Mouse (Mus musculus): Measurements from ENCODE around the gene Hlcs. TPM values are rescaled to one million over a fixed set of nuclear protein-coding genes. Genes with fewer than 3 reads are reported as not detected.

The Hlcs gene
- polyA plus RNA-seq, 1 experiment from 2014 or later: 7.6 TPM

DNA sequence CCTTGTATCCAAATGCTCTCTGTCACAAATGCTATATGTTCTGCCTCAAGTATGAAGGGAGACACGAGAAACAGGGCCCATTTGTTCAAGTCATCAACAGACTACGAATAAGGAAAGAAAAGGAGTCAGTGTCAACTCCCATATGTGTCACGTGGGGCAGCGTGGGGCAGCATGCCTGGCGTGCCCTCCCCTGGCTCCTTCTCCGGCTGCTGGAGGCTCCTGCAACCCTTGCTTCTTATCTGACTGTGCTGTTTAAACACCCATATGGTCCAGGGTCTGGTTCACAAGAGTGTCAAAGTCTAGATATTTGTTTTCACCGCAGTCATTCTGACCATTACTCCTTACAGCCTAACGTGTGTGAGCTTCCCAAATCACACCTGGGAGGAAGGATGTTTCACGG is 25.5 kb downstream of the Hlcs start:
- Histone ChIP-seq H3K4me2 (ENCODE audit: low read depth, low read length) (no peak overlapping the region), H3K9ac (replicated peaks; ENCODE audit: low read depth, low read length) (no peak overlapping the region), H3K27ac (ENCODE audit: low read depth, low read length) (no peak overlapping the region), H3K9me3 (ENCODE audit: control insufficient read depth, low read length) (no peaks in the 10 kb centered on the region), H3K4me3 (ENCODE audit: low read depth, low read length) (no peak overlapping the region), H3K36me3 (ENCODE audit: control insufficient read depth, insufficient read depth, low read length) (no peaks in the 10 kb centered on the region), H3K4me1 (ENCODE audit: control insufficient read depth, insufficient read depth, low read length) (0 out of 2 replicates have a peak, but pooled peaks cover 3% of the 10 kb centered on the region), H3K27me3 (ENCODE audit: control insufficient read depth, insufficient read depth, low read length) (no peaks in the 10 kb centered on the region)
- ATAC-seq (ENCODE audit: low read depth): no peak
- WGBS: 80% methylated on average over 9 of the region's 9 CpGs

- Histone ChIP-seq H3K4me2 (ENCODE audit: low read depth, low read length) (no peak overlapping the region), H3K36me3 (ENCODE audit: control insufficient read depth, insufficient read depth, low read length) (no peaks in the 10 kb centered on the region), H3K9me3 (ENCODE audit: control insufficient read depth, low read length) (no peaks in the 10 kb centered on the region), H3K4me3 (ENCODE audit: low read depth, low read length) (no peak overlapping the region), H3K4me1 (ENCODE audit: control insufficient read depth, insufficient read depth, low read length) (no peaks in the 10 kb centered on the region), H3K27me3 (ENCODE audit: control insufficient read depth, insufficient read depth, low read length) (no peaks in the 10 kb centered on the region), H3K9ac (replicated peaks; ENCODE audit: low read depth, low read length) (no peak overlapping the region), H3K27ac (ENCODE audit: low read depth, low read length) (no peak overlapping the region)
- 88% methylated on average over 3 of the region's 3 CpGs for WGBS
- ATAC-seq (ENCODE audit: low read depth): no peak
These were observed 29.4 kb downstream of the Hlcs start for GRCm38 (mm10) chr16:94283972-94284371.

DNA sequence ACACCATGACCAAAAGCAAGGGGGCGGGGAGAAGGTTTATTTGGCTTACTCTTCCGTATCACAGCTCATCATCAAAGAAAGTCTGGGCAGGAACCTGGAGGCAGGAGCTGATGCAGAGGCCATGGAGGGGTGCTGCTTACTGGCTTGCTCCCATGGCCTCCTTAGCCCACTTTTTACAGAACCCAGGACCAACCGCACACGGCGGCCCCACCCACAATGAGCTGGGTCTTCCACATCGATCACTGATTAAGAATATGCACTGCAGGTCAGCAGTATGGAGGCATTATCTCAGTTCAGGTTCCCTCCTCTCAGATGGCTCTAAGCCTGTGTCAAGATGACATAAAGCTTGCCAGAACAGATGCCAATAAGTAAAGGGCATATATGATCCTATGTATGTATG is 42.5 kb downstream of the Hlcs start:
- Histone ChIP-seq H3K27ac (ENCODE audit: low read depth, low read length) (no peak overlapping the region), H3K4me3 (ENCODE audit: low read depth, low read length) (no peak overlapping the region), H3K4me1 (ENCODE audit: control insufficient read depth, insufficient read depth, low read length) (no peaks in the 10 kb centered on the region), H3K9me3 (ENCODE audit: control insufficient read depth, low read length) (no peaks in the 10 kb centered on the region), H3K27me3 (ENCODE audit: control insufficient read depth, insufficient read depth, low read length) (no peaks in the 10 kb centered on the region), H3K4me2 (ENCODE audit: low read depth, low read length) (no peak overlapping the region), H3K9ac (replicated peaks; ENCODE audit: low read depth, low read length) (no peak overlapping the region), H3K36me3 (ENCODE audit: control insufficient read depth, insufficient read depth, low read length) (no peaks in the 10 kb centered on the region)
- 91% methylated on average over 6 of the region's 6 CpGs for WGBS
- ATAC-seq (ENCODE audit: low read depth): no peak

DNA sequence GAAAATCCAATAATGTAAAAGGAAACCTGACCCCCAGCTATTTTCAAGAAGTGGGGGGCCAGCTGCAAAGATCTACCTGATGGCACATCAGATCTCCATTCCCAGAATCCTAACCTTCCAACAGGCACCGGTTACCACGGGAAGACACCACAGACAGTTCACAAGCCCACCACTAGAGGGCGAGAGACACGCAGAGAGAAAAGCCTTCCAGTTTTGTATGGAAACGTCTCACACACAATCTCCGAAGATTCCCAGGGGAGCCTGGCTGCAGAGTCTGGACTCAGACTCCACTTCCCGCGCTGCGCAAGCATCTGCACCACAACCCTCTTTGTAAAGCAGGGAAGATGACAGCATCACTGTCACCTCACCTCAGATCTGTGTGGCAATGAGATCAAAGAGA is 43.7 kb downstream of the Hlcs start:
- H3K4me2 ChIP-seq (ENCODE audit: low read depth, low read length): peak overlapping the region; percentile 28; the same call in 1 of the 2 replicates
- no peaks in the 10 kb centered on the region for H3K9me3 ChIP-seq (ENCODE audit: control insufficient read depth, low read length)
- no peaks in the 10 kb centered on the region for H3K27me3 ChIP-seq (ENCODE audit: control insufficient read depth, insufficient read depth, low read length)
- no peak overlapping the region for H3K27ac ChIP-seq (ENCODE audit: low read depth, low read length)
- no peaks in the 10 kb centered on the region for H3K36me3 ChIP-seq (ENCODE audit: control insufficient read depth, insufficient read depth, low read length)
- 2% methylated on average over 9 of the region's 9 CpGs for WGBS
- H3K9ac ChIP-seq (replicated peaks; ENCODE audit: low read depth, low read length): no peak overlapping the region
- no peak overlapping the region for H3K4me3 ChIP-seq (ENCODE audit: low read depth, low read length)
- peak; percentile 81 for ATAC-seq (ENCODE audit: low read depth)
- H3K4me1 ChIP-seq (ENCODE audit: control insufficient read depth, insufficient read depth, low read length): no peaks in the 10 kb centered on the region

- WGBS: 92% methylated on average over 14 of the region's 14 CpGs
- H3K27ac ChIP-seq (ENCODE audit: low read depth, low read length): no peak overlapping the region
These were observed 45.2 kb downstream of the Hlcs start for GRCm38 (mm10) chr16:94268205-94268604.

DNA sequence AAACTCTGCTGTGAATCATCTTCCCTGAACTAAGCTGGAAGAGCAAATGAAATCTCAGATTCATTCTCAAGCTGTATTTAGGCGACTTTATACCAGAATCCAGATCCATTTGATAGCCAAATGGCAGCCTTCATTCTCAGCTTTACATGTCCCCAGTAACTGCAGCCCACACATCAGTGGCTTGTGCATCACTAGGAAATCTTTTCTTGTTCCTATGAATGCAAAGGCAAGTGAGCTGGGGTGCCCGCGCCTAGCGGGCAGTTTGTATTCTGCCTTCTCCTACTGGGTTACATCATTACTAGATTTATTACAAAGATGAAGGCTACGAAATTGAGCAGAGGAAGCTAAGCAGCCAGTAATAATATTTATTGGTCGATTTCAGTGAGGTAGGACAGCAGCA is 48.8 kb downstream of the Hlcs start:
- no peak for ATAC-seq (ENCODE audit: low read depth)
- WGBS: 76% methylated on average over 6 of the region's 6 CpGs
- Histone ChIP-seq H3K27ac (ENCODE audit: low read depth, low read length) (no peak overlapping the region), H3K9me3 (ENCODE audit: control insufficient read depth, low read length) (no peaks in the 10 kb centered on the region), H3K9ac (replicated peaks; ENCODE audit: low read depth, low read length) (no peak overlapping the region), H3K4me2 (ENCODE audit: low read depth, low read length) (no peak overlapping the region), H3K4me1 (ENCODE audit: control insufficient read depth, insufficient read depth, low read length) (no peaks in the 10 kb centered on the region), H3K36me3 (ENCODE audit: control insufficient read depth, insufficient read depth, low read length) (no peaks in the 10 kb centered on the region), H3K4me3 (ENCODE audit: low read depth, low read length) (no peak overlapping the region), H3K27me3 (ENCODE audit: control insufficient read depth, insufficient read depth, low read length) (no peaks in the 10 kb centered on the region)

More at GRCm38 (mm10) chr16:94268205-94268604, 45.2 kb downstream of the Hlcs start:
- Histone ChIP-seq H3K36me3 (ENCODE audit: control insufficient read depth, insufficient read depth, low read length) (no peaks in the 10 kb centered on the region), H3K4me1 (ENCODE audit: control insufficient read depth, insufficient read depth, low read length) (no peaks in the 10 kb centered on the region), H3K27me3 (ENCODE audit: control insufficient read depth, insufficient read depth, low read length) (no peaks in the 10 kb centered on the region), H3K9me3 (ENCODE audit: control insufficient read depth, low read length) (no peaks in the 10 kb centered on the region), H3K4me2 (ENCODE audit: low read depth, low read length) (no peak overlapping the region), H3K9ac (replicated peaks; ENCODE audit: low read depth, low read length) (no peak overlapping the region), H3K4me3 (ENCODE audit: low read depth, low read length) (no peak overlapping the region)
- ATAC-seq (ENCODE audit: low read depth): no peak

DNA sequence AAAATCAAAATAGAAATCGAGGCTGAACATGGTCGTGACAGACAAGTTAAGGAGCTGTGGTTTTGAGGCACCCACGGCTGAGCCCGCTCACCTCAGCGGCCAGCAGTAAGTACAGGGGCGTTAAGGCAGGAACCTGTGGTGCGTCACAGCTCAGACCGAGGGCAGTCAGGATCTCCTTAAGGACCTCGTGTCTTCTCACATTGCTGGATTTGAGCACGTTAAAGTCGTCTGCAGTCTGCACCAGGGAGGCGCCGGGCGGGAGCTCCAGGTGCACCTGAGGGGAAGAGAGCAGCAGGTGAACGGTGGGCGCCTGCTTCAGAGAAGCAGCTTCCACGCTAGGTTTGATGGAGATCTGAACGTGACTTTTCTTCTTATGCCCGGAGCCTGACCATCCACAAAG is 50.9 kb downstream of the Hlcs start:
- H3K4me2 ChIP-seq (ENCODE audit: low read depth, low read length): no peak overlapping the region
- no peak overlapping the region for H3K4me3 ChIP-seq (ENCODE audit: low read depth, low read length)
- WGBS: 93% methylated on average over 19 of the region's 19 CpGs
- no peaks in the 10 kb centered on the region for H3K9me3 ChIP-seq (ENCODE audit: control insufficient read depth, low read length)
- H3K4me1 ChIP-seq (ENCODE audit: control insufficient read depth, insufficient read depth, low read length): no peaks in the 10 kb centered on the region
- H3K27ac ChIP-seq (ENCODE audit: low read depth, low read length): no peak overlapping the region
- no peak for ATAC-seq (ENCODE audit: low read depth)
- no peaks in the 10 kb centered on the region for H3K27me3 ChIP-seq (ENCODE audit: control insufficient read depth, insufficient read depth, low read length)
- H3K9ac ChIP-seq (replicated peaks; ENCODE audit: low read depth, low read length): no peak overlapping the region
- no peaks in the 10 kb centered on the region for H3K36me3 ChIP-seq (ENCODE audit: control insufficient read depth, insufficient read depth, low read length)

DNA sequence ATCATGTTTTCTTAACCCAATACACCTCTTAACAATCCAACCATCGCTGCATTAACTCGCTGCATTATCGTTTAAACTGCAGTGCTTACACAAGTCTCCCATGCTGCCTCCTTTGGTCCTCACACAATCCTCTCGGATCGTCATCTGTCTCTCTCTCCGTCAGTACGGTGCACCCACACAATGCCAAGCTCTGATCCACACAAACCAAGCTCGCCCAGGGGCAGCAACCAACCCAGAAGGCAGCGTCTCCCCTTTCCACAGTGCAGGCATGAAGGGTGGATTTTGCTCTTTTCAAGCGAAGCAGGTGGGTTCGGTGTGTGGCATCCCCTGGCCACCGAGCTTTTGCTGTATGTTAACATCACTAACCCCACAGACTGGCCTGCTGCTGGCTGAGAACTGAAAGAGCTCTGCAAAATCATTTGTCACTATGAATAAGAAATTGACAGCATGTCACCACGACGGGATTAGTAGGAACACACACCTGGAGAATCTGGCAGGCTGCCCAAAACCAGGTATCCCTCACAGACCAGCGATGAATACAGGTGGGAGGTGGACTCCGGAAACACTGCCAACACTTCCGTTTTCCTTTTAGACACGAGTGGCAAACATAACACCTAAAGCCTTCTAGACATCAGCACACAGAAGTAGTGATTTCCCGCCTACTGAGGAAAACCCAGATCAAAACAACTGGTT is 52.3 kb downstream of the Hlcs start:
- H3K27me3 ChIP-seq (ENCODE audit: control insufficient read depth, insufficient read depth, low read length): no peaks in the 10 kb centered on the region
- no peak overlapping the region for H3K4me3 ChIP-seq (ENCODE audit: low read depth, low read length)
- no peaks in the 10 kb centered on the region for H3K4me1 ChIP-seq (ENCODE audit: control insufficient read depth, insufficient read depth, low read length)
- no peak overlapping the region for H3K4me2 ChIP-seq (ENCODE audit: low read depth, low read length)
- H3K36me3 ChIP-seq (ENCODE audit: control insufficient read depth, insufficient read depth, low read length): no peaks in the 10 kb centered on the region
- no peak overlapping the region for H3K9ac ChIP-seq (replicated peaks; ENCODE audit: low read depth, low read length)
- no peak for ATAC-seq (ENCODE audit: low read depth)
- WGBS: 92% methylated on average over 19 of the region's 19 CpGs
- H3K27ac ChIP-seq (ENCODE audit: low read depth, low read length): no peak overlapping the region
- no peaks in the 10 kb centered on the region for H3K9me3 ChIP-seq (ENCODE audit: control insufficient read depth, low read length)

GRCm38 (mm10) chr16:94258366-94259310 is 54.7 kb downstream of the Hlcs start:
- Histone ChIP-seq H3K9me3 (ENCODE audit: control insufficient read depth, low read length) (no peaks in the 10 kb centered on the region), H3K36me3 (ENCODE audit: control insufficient read depth, insufficient read depth, low read length) (no peaks in the 10 kb centered on the region), H3K9ac (replicated peaks; ENCODE audit: low read depth, low read length) (no peak overlapping the region), H3K4me3 (ENCODE audit: low read depth, low read length) (no peak overlapping the region), H3K4me1 (ENCODE audit: control insufficient read depth, insufficient read depth, low read length) (no peaks in the 10 kb centered on the region), H3K27ac (ENCODE audit: low read depth, low read length) (no peak overlapping the region), H3K27me3 (ENCODE audit: control insufficient read depth, insufficient read depth, low read length) (no peaks in the 10 kb centered on the region), H3K4me2 (ENCODE audit: low read depth, low read length) (no peak overlapping the region)
- WGBS: 59% methylated on average over 14 of the region's 14 CpGs
- ATAC-seq (ENCODE audit: low read depth): peak; percentile 68; the same call in 1 of the 2 replicates

All from neural tube, embryonic 14.5 days (tissue).